Mouse (Mus musculus) erythroblast, embryonic 14.5 days (primary cell): ENCODE data around the gene Grin3b. TPM values are rescaled to one million over a fixed set of nuclear protein-coding genes. Genes with fewer than 3 reads are reported as not detected.

Experiments
- H3K27me3 ChIP-seq: 2 replicates; pipeline ENCODE4 v1.6.1; 2012; ENCODE audit warnings: inconsistent platforms; ENCODE audit not compliant: control insufficient read depth
- H3K36me3 ChIP-seq: 2 replicates; pipeline ENCODE4 v1.6.1; 2012; ENCODE audit warnings: mild to moderate bottlenecking, inconsistent platforms; ENCODE audit not compliant: control insufficient read depth
- H3K4me1 ChIP-seq: 2 replicates; pipeline ENCODE4 v1.6.1; 2012; ENCODE audit warnings: inconsistent platforms; ENCODE audit not compliant: control insufficient read depth
- H3K4me3 ChIP-seq: replicated peaks from 2 replicates; pipeline ENCODE3; 2012; ENCODE audit warnings: moderate library complexity, mild to moderate bottlenecking, inconsistent platforms
- H3K9me3 ChIP-seq: 2 replicates; pipeline ENCODE4 v1.6.1; 2012; ENCODE audit warnings: low read length, inconsistent platforms, mixed read lengths; ENCODE audit not compliant: control insufficient read depth
- GATA1 ChIP-seq: IDR thresholded peaks from 2 replicates; pipeline ENCODE4 v1.6.1; 2012; ENCODE audit warnings: low read length, inconsistent platforms, mixed read lengths
- TAL1 ChIP-seq: IDR thresholded peaks from 3 replicates; pipeline ENCODE4 v1.6.1; 2012; ENCODE audit warnings: low read length, inconsistent platforms, mixed read lengths
- polyA plus RNA-seq: library from polyadenylated mRNA; stranded (reverse); fragments of >175 nt; gene quantifications from 2 replicates; pipeline ENCODE4 v1.2.3, GENCODE M21; 2012

Grin3b gene
- polyA plus RNA-seq, 1 experiment = not detected

GRCm38 (mm10) chr10:79928030-79928694 lies 42.4 kb upstream of the Grin3b start:
- Histone ChIP-seq H3K4me1 (peaks cover 53% of the 10 kb centered on the region), H3K27me3 (peaks cover 8% of the 10 kb centered on the region), H3K9me3 (no peaks in the 10 kb centered on the region), H3K4me3 (peak overlapping the region; percentile 82), H3K36me3 (peaks cover 28% of the 10 kb centered on the region)
- no peak for TF ChIP-seq TAL1

- Histone ChIP-seq H3K4me1 (peaks cover 56% of the 10 kb centered on the region), H3K9me3 (no peaks in the 10 kb centered on the region), H3K4me3 (peak overlapping the region; percentile 39), H3K27me3 (peaks cover 1% of the 10 kb centered on the region; the same call in 1 of the 2 replicates), H3K36me3 (peaks cover 36% of the 10 kb centered on the region)
- no peak for TF ChIP-seq TAL1
- no peak for TF ChIP-seq GATA1
Observed at GRCm38 (mm10) chr10:79928907-79929701, 41.4 kb upstream of the Grin3b start.

- Histone ChIP-seq H3K27me3 (no peaks in the 10 kb centered on the region), H3K4me1 (peaks cover 56% of the 10 kb centered on the region), H3K4me3 (peak overlapping the region; percentile 30), H3K9me3 (no peaks in the 10 kb centered on the region), H3K36me3 (peaks cover 41% of the 10 kb centered on the region)
- TF ChIP-seq TAL1 = no peak
- TF ChIP-seq GATA1 = no peak
Observed at GRCm38 (mm10) chr10:79929967-79930825, 40.3 kb upstream of the Grin3b start.

GRCm38 (mm10) chr10:79930826-79931186 lies 39.7 kb upstream of the Grin3b start:
- no peaks in the 10 kb centered on the region for H3K27me3 ChIP-seq
- TF ChIP-seq TAL1 = no peak
- TF ChIP-seq GATA1 = no peak
- H3K4me1 ChIP-seq = peaks cover 53% of the 10 kb centered on the region
- H3K4me3 ChIP-seq = no peak overlapping the region
- H3K36me3 ChIP-seq = peaks cover 45% of the 10 kb centered on the region
- H3K9me3 ChIP-seq = no peaks in the 10 kb centered on the region

DNA sequence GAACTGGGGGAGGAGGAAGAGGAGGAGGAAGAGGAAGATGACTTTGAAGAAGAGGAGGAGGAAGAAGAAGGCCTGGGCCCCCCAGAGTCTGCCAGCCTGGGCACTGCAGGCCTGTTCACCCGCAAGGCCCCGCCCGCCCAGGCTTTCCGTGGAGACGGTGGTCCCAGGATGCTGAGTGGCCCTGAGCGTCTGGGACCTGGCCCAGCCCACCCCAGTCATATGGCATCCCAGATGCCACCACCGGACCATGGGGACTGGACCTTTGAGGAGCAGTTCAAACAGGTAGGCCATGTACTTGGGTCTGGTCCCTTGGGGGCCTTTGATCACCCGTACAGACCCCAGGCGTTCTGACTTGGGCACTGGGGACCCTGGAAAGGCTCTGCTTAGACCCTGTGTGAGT lies 38.7 kb upstream of the Grin3b start:
- no peak overlapping the region for H3K4me3 ChIP-seq
- TF ChIP-seq TAL1 (no peak), GATA1 (no peak)
- no peaks in the 10 kb centered on the region for H3K27me3 ChIP-seq
- H3K9me3 ChIP-seq = no peaks in the 10 kb centered on the region
- H3K36me3 ChIP-seq = peaks cover 45% of the 10 kb centered on the region
- H3K4me1 ChIP-seq = peaks cover 49% of the 10 kb centered on the region

GRCm38 (mm10) chr10:79932736-79933135 lies 37.8 kb upstream of the Grin3b start:
- TF ChIP-seq TAL1 (no peak), GATA1 (no peak)
- H3K36me3 ChIP-seq = peaks cover 50% of the 10 kb centered on the region
- no peak overlapping the region for H3K4me3 ChIP-seq
- H3K4me1 ChIP-seq = peaks cover 49% of the 10 kb centered on the region
- no peaks in the 10 kb centered on the region for H3K9me3 ChIP-seq
- no peaks in the 10 kb centered on the region for H3K27me3 ChIP-seq

DNA sequence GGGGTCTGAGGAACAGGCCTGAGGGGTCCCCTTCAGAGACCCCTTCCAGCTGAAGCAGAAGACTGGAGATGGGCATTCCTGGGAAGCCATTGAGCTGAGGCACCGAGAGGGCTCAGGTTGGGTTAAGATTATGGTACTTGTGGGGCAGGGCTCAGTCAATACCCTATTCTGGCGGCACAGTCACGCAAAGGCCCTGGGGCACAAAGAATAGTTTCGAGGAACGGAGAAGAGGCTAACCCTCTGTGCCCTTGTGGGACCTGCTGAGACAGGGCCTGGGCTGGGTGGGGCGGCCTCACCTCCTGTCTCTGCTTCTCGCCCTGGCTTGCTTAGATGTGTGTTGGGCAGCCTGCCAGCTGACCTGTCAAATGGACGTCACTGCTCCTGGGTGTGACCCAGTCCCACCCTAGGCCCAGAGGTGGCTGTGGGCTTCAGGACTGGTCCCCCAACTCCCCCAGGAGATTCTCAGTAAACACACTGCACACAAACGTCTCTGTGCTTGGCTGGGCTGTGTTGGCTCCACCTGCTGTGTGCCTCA lies 37.3 kb upstream of the Grin3b start:
- no peak for TF ChIP-seq GATA1
- TF ChIP-seq TAL1 = no peak
- no peak overlapping the region for H3K4me3 ChIP-seq

GRCm38 (mm10) chr10:79933861-79934260 lies 36.7 kb upstream of the Grin3b start:
- H3K27me3 ChIP-seq = no peaks in the 10 kb centered on the region
- peaks cover 46% of the 10 kb centered on the region for H3K4me1 ChIP-seq
- H3K36me3 ChIP-seq = peaks cover 53% of the 10 kb centered on the region
- H3K9me3 ChIP-seq = no peaks in the 10 kb centered on the region
- TF ChIP-seq TAL1 (no peak), GATA1 (no peak)
- no peak overlapping the region for H3K4me3 ChIP-seq

More for the DNA sequence above, 37.3 kb upstream of the Grin3b start:
- Histone ChIP-seq H3K36me3 (peaks cover 53% of the 10 kb centered on the region), H3K9me3 (no peaks in the 10 kb centered on the region), H3K27me3 (no peaks in the 10 kb centered on the region), H3K4me1 (peaks cover 49% of the 10 kb centered on the region)
